Mouse (Mus musculus) ES-E14 (cell line): ENCODE measurements around the gene Lsm4. TPM values are rescaled to one million over a fixed set of nuclear protein-coding genes. Genes with fewer than 3 reads are reported as not detected.
A peak's percentile ranks its signal among the peaks of the same experiment; 100 is the strongest.

Experiments
- DNase-seq: peaks from one replicate; pipeline ENCODE4 v3.0.0-alpha.2; 2013; ENCODE audit warnings: low read depth, low spot score
- H3K27ac ChIP-seq: 2 replicates; pipeline ENCODE4 v1.5.1; 2012; ENCODE audit warnings: low read depth, mild to moderate bottlenecking, low read length, moderate library complexity, mixed read lengths; ENCODE audit not compliant: poor library complexity, insufficient read depth, severe bottlenecking
- H3K36me3 ChIP-seq: 2 replicates; pipeline ENCODE4 v1.6.1; 2012; ENCODE audit warnings: mild to moderate bottlenecking, low read length, moderate library complexity, mixed read lengths; ENCODE audit not compliant: control insufficient read depth, poor library complexity, insufficient read depth, severe bottlenecking
- H3K4me1 ChIP-seq, 2 experiments: fragments of 150-350 bp in 1 of 2; sonication (generic) in 1 of 2; 2 replicates each; pipeline ENCODE4 v1.6.1; 2012; ENCODE audit warnings: low read length in 2 of 2, mild to moderate bottlenecking in 1 of 2, mixed read lengths in 1 of 2; ENCODE audit not compliant: control insufficient read depth in 2 of 2, insufficient read depth in 2 of 2, poor library complexity in 1 of 2
- H3K4me3 ChIP-seq, 2 experiments: fragments of 150-350 bp in 1 of 2; sonication (generic) in 1 of 2; 2 replicates each; pipeline ENCODE4 v1.5.1; 2012; ENCODE audit warnings: low read length in 2 of 2, low read depth in 1 of 2, mild to moderate bottlenecking in 1 of 2, mixed read lengths in 1 of 2; ENCODE audit not compliant: insufficient read depth in 1 of 2, poor library complexity in 1 of 2, severe bottlenecking in 1 of 2
- H3K9ac ChIP-seq: 2 replicates; pipeline ENCODE4 v1.6.1; 2012; ENCODE audit warnings: low read depth, mild to moderate bottlenecking, low read length, mixed read lengths; ENCODE audit not compliant: poor library complexity, insufficient read depth, severe bottlenecking
- H3K9me3 ChIP-seq: fragments of 150-350 bp; sonication (generic); 2 replicates; pipeline ENCODE4 v1.6.1; 2012; ENCODE audit warnings: low read depth, mild to moderate bottlenecking, low read length; ENCODE audit not compliant: control insufficient read depth, insufficient read depth
- CHD2 ChIP-seq: IDR thresholded peaks from 2 replicates; pipeline ENCODE4 v1.6.1; 2014; ENCODE audit warnings: mild to moderate bottlenecking, low read depth, low read length, inconsistent platforms
- HCFC1 ChIP-seq: IDR thresholded peaks from 2 replicates; pipeline ENCODE4 v1.6.1; 2012; ENCODE audit warnings: low read length, inconsistent platforms, borderline replicate concordance; ENCODE audit not compliant: insufficient read depth
- MAFK ChIP-seq: IDR thresholded peaks from 2 replicates; pipeline ENCODE4 v1.6.1; 2014; ENCODE audit warnings: mild to moderate bottlenecking, low read depth, low read length, inconsistent platforms; ENCODE audit not compliant: insufficient read depth
- ZC3H11A ChIP-seq: IDR thresholded peaks from 2 replicates; pipeline ENCODE4 v1.6.1; 2012; ENCODE audit warnings: low read depth, mild to moderate bottlenecking, inconsistent platforms, low read length, borderline replicate concordance
- ZNF384 ChIP-seq: IDR thresholded peaks from 2 replicates; pipeline ENCODE4 v1.6.1; 2012; ENCODE audit warnings: low read depth, low read length, inconsistent platforms
- in situ Hi-C, 2 experiments: fragments of 600-800 bp; cut with MboI; formaldehyde crosslinking; loops; one replicate each; pipeline ENCODE4 v1.15.1; 2025; ENCODE audit warnings: low sequenced_read_pairs in 2 of 2, inconsistent platforms in 1 of 2; ENCODE audit not compliant: unreplicated experiment in 2 of 2
- total RNA-seq: library from RNA; depleted of rRNA; stranded (reverse); fragments of 300-350 nt; gene quantifications from 2 replicates; pipeline ENCODE4 v1.2.3, GENCODE M21; 2012

Lsm4 gene
- total RNA-seq, 1 experiment, result 171 TPM

DNA sequence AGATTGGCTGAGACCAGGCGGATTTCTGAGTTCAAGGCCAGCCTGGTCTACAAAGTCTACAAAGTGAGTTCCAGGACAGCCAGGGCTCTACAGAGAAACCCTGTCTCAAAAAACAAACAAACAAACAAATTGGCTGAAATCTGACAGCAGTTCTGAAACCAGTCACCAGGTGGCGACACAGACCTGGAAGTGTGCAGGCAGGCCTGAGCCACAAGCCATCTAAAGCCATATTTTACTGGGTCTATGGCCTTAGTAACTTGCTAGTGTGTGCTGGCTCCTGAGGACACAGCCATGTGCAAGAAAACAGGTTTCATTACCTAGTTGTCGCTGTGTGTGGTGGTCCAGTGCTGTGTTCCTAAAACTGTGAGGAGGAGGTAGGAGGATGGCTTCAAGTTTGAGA, 47.7 kb downstream of the Lsm4 start:
- peak; percentile 93 for TF ChIP-seq ZC3H11A
- TF ChIP-seq MAFK, result peak; percentile 30; the same call in 1 of the 2 replicates
- no peak for TF ChIP-seq CHD2
- TF ChIP-seq ZNF384, result peak; percentile 99
- TF ChIP-seq HCFC1, result no peak
- DNase-seq, result peak; percentile 73
- Histone ChIP-seq H3K36me3 (no peaks in the 10 kb centered on the region), H3K4me1 (peaks cover 0 to 14% of the 10 kb centered on the region in 2 experiments; a peak in 1 of 4 replicates), H3K4me3 (no peak overlapping the region), H3K9ac (no peak overlapping the region), H3K9me3 (no peaks in the 10 kb centered on the region), H3K27ac (no peak overlapping the region)
- in situ Hi-C loops, result no loop called here

DNA sequence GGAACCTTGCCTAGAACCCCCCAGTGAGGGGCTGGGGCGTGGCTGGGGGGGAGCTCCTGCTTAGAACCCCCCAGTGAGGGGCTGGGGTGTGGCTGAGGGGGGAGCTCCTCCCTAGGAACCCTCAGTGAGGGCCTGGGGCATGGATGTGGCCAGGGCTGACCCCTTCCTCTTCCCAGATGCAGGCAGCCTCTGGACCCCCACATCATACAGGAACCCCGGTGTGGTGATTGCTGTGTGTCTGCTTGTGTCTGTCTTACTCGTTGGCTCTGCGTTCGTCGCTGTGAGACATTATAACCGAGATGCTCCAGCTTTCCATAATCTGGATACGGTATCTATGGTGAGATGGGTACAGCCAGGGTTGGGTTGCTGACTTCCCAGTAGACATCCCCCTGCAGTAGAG, 48.6 kb downstream of the Lsm4 start:
- Histone ChIP-seq H3K4me3 (no peak overlapping the region), H3K9me3 (no peaks in the 10 kb centered on the region), H3K27ac (no peak overlapping the region), H3K36me3 (no peaks in the 10 kb centered on the region), H3K4me1 (peaks cover 0 to 13% of the 10 kb centered on the region in 2 experiments; a peak in 1 of 4 replicates), H3K9ac (no peak overlapping the region)
- no peak for DNase-seq
- TF ChIP-seq HCFC1 (no peak), ZC3H11A (no peak), MAFK (no peak), CHD2 (no peak), ZNF384 (no peak)
- in situ Hi-C loops, result no loop called here

DNA sequence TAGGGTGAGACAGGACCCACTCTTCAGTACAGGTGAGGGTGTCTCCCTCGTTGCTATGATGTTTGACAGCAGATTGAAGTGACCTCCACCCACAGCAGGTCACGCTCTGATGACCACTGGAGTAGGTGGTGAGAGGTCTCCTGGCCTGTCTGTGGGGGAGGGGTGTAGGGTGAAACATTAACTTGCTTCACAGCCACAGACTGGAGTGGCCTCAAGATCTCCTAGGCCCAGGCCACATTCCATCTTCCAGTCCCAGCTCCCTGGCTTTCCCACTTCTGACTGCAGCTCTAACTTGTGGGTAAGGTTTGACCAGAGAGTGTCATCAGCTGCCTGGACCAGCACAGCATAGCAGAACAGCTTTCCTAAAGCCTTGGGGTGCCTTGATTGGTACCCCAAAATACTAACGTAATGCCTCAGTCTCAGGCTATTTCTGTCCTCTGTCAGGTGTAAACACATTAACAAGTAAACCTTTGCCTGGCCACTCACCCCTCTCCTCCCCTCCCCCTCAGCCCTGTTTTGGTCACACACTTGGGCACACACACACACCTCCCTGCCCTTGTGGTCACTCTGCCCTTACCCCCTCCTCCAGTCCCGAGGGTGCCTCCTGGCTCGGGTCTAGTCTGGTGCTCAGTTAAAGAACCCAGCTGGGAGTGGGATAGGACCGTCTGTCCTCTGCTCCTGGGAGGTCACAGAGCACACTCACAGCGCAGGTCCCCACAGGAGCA, 50.6 kb downstream of the Lsm4 start, which contains the start of gene Pde4c:
Gene Pde4c (plus strand): TSS at position 235 of the 725 bp plus-strand sequence.
- TF ChIP-seq HCFC1 (no peak), MAFK (no peak), CHD2 (no peak), ZNF384 (no peak), ZC3H11A (no peak)
- Histone ChIP-seq H3K4me1 (peaks cover 0 to 6% of the 10 kb centered on the region in 2 experiments; a peak in 1 of 4 replicates), H3K27ac (no peak within 1 kb of the TSS), H3K9ac (0 out of 2 replicates have a peak within 1 kb of the TSS, but pooled peaks have one; percentile 18), H3K9me3 (no peaks in the 10 kb centered on the region), H3K36me3 (no peaks in the 10 kb centered on the region), H3K4me3 (peak within 1 kb of the TSS; percentile 30 to 31; a peak in 1 of 4 replicates)
- in situ Hi-C loops, result no loop called here
- no peak for DNase-seq

DNA sequence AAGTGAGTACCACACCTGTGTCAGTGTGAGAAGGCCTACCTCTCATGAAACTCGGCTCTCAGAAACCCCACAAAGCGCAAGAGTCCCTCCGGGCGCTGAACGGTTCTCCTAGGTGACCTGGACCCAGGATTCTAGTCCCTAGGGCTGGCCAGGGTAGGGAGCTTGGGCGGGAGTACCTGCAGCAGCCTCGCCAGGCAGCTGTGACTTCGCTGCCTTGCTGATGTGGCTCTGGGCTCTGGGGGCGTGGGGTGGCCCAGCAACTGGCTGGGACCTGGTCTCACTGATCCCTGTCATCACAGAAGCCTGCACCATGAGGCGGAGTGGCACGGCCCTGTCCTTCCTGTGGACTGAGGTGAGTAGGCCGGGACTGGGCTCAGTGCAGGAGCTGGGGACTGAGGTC, 51.2 kb downstream of the Lsm4 start:
- Histone ChIP-seq H3K4me1 (peaks cover 0 to 6% of the 10 kb centered on the region in 2 experiments; a peak in 1 of 4 replicates), H3K9ac (0 out of 2 replicates have a peak overlapping the region, but pooled peaks have one; percentile 18), H3K36me3 (no peaks in the 10 kb centered on the region), H3K27ac (no peak overlapping the region), H3K9me3 (no peaks in the 10 kb centered on the region), H3K4me3 (peak overlapping the region; percentile 30 to 31; a peak in 1 of 4 replicates)
- TF ChIP-seq ZC3H11A (no peak), CHD2 (no peak), MAFK (no peak), HCFC1 (no peak), ZNF384 (no peak)
- in situ Hi-C loops, result no loop called here
- no peak for DNase-seq
